Mouse (Mus musculus) cerebellum, adult 2 months (tissue): ENCODE measurements around the gene Fbxo27.

Source experiments
- CTCF ChIP-seq: fragments of 200-500 bp; IDR thresholded peaks from 2 replicates; pipeline ENCODE4 v1.5.1; 2011; ENCODE audit warnings: low read depth, mild to moderate bottlenecking, control low read depth, low read length, moderate library complexity, borderline replicate concordance; ENCODE audit not compliant: insufficient read depth
- POLR2A ChIP-seq: fragments of 200-500 bp; IDR thresholded peaks from 2 replicates; pipeline ENCODE4 v1.6.1; 2011; ENCODE audit warnings: low read length, control low read depth, borderline replicate concordance; ENCODE audit not compliant: insufficient read depth

DNA sequence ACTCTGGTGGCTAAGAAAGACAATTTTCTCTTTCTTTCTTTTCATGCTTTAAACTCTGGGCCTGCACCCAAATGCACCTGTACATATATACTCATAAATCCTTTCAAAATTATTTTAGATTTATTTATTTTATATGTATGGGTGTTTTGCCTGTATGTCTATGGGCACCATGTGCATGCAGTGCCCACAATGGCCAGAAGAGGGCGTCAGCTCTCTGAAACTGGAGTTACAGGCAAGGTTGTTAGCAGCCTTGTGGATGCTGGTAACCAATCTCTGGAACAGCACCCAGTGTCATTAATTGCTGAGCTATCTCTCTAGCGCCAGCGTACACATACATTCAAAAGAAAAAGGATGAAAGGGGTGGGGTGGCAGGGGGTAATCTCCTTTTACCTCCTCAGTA, 18.3 kb downstream of the Fbxo27 start:
- TF ChIP-seq CTCF (no peak), POLR2A (no peak)
